Mouse (Mus musculus) limb, embryonic 13.5 days (tissue): ENCODE data around the gene Sympk. TPM values are rescaled to one million over a fixed set of nuclear protein-coding genes. Genes with fewer than 3 reads are reported as not detected.

Experiments
- ATAC-seq: fragments of 200-750 bp; cut with Nextera tagmentation; 2 replicates; pipeline ENCODE4 v1.8.0; 2017; ENCODE audit warnings: low read depth, moderate number of reproducible peaks, moderate TSS enrichment; ENCODE audit not compliant: low FRiP score
- H3K27ac ChIP-seq: fragments of 300-500 bp; sonication (generic); 2 replicates; pipeline ENCODE4 v1.5.1; 2015; ENCODE audit warnings: inconsistent platforms, mild to moderate bottlenecking, moderate library complexity
- H3K27me3 ChIP-seq: fragments of 300-500 bp; sonication (generic); 2 replicates; pipeline ENCODE4 v1.6.1; 2015; ENCODE audit warnings: mild to moderate bottlenecking, inconsistent platforms
- H3K36me3 ChIP-seq: fragments of 300-500 bp; sonication (generic); 2 replicates; pipeline ENCODE4 v1.6.1; 2015; ENCODE audit warnings: inconsistent platforms, mild to moderate bottlenecking, moderate library complexity
- H3K4me1 ChIP-seq: fragments of 300-500 bp; sonication (generic); 2 replicates; pipeline ENCODE4 v1.6.1; 2015; ENCODE audit warnings: inconsistent platforms
- H3K4me2 ChIP-seq: fragments of 300-500 bp; sonication (generic); replicated peaks from 2 replicates; pipeline ENCODE4 v1.6.1; 2015; ENCODE audit warnings: inconsistent platforms, mild to moderate bottlenecking, moderate library complexity
- H3K4me3 ChIP-seq: fragments of 300-500 bp; sonication (generic); 2 replicates; pipeline ENCODE4 v1.5.1; 2015; ENCODE audit warnings: moderate library complexity, mild to moderate bottlenecking, inconsistent platforms
- H3K9ac ChIP-seq: fragments of 300-500 bp; sonication (generic); 2 replicates; pipeline ENCODE4 v1.6.1; 2015; ENCODE audit warnings: mild to moderate bottlenecking, inconsistent platforms
- H3K9me3 ChIP-seq: fragments of 300-500 bp; sonication (generic); 2 replicates; pipeline ENCODE4 v1.6.1; 2016; ENCODE audit warnings: inconsistent platforms
- WGBS: fragments of 180-500 bp; shearing (Covaris S2); methylation state at CpG from one replicate; pipeline ENCODE4 v1.1.7; 2015; 5-methylcytosine and 5-hydroxymethylcytosine counted together
- polyA plus RNA-seq: library from polyadenylated mRNA; unstranded; fragments of >200 nt; fragmentation: Nextera tagmentation; extraction: Ambion mirVana; gene quantifications from 2 replicates; pipeline ENCODE4 v1.2.1, GENCODE M21; 2015

The Sympk gene
- polyA plus RNA-seq, 1 experiment from 2014 or later, result 37.8 TPM

GRCm38 (mm10) chr7:19076586-19076991 is 52.4 kb downstream of the Sympk start:
- Histone ChIP-seq H3K27ac (peak overlapping the region; percentile 69; the same call in 1 of the 2 replicates), H3K4me1 (peaks cover 19% of the 10 kb centered on the region), H3K9ac (peak overlapping the region; percentile 99), H3K9me3 (no peaks in the 10 kb centered on the region), H3K4me2 (peak overlapping the region; percentile 96), H3K27me3 (no peaks in the 10 kb centered on the region), H3K4me3 (peak overlapping the region; percentile 99), H3K36me3 (peaks cover 39% of the 10 kb centered on the region)
- WGBS, result under 1% methylated on average over 21 of the region's 22 CpGs
- ATAC-seq, result no peak

DNA sequence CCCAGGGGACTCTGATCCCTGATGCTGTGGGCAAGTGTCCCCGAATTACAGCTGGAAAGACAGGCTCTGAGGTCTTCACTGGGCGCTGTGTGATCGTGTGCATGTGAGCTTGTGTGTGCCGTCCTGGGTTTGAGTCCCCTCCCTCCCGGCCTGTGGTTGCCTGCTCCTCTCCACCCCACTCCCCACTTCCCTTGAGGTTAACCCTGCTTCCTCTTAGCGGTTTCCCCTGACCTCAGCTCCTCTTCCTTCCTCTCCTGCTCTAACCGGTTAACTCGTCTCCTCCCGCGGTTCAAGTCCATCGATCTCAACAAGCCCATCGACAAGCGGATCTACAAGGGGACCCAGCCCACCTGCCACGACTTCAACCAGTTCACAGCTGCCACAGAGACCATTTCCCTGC is 53.6 kb downstream of the Sympk start:
- Histone ChIP-seq H3K4me1 (peaks cover 30% of the 10 kb centered on the region), H3K27ac (no peak overlapping the region), H3K4me2 (peak overlapping the region; percentile 96), H3K4me3 (peak overlapping the region; percentile 99), H3K27me3 (no peaks in the 10 kb centered on the region), H3K9ac (peak overlapping the region; percentile 99), H3K36me3 (peaks cover 51% of the 10 kb centered on the region), H3K9me3 (no peaks in the 10 kb centered on the region)
- ATAC-seq, result no peak
- 73% methylated on average over 14 of the region's 14 CpGs for WGBS

GRCm38 (mm10) chr7:19078732-19079131 is 54.6 kb downstream of the Sympk start:
- Histone ChIP-seq H3K9ac (no peak overlapping the region), H3K4me1 (peaks cover 40% of the 10 kb centered on the region), H3K4me2 (no peak overlapping the region), H3K27me3 (no peaks in the 10 kb centered on the region), H3K27ac (no peak overlapping the region), H3K36me3 (peaks cover 58% of the 10 kb centered on the region), H3K4me3 (no peak overlapping the region), H3K9me3 (no peaks in the 10 kb centered on the region)
- WGBS, result 75% methylated on average over 3 of the region's 3 CpGs
- ATAC-seq, result no peak

DNA sequence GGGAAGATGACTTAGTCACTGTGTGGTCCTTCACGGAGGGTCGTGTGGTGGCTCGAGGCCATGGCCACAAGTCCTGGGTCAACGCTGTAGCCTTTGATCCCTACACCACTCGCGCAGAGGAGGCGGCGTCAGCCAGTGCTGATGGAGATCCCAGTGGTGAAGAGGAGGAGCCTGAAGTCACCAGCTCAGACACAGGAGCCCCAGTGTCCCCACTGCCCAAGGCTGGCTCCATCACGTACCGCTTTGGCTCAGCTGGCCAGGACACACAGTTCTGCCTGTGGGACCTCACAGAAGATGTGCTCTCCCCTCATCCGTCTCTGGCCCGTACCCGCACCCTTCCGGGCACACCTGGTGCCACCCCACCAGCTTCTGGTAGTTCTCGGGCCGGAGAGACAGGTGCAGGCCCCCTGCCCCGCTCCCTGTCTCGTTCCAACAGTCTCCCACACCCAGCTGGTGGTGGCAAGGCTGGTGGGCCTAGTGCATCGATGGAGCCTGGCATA is 56.3 kb downstream of the Sympk start:
- Histone ChIP-seq H3K9ac (no peak overlapping the region), H3K4me2 (no peak overlapping the region), H3K27me3 (no peaks in the 10 kb centered on the region), H3K36me3 (peaks cover 58% of the 10 kb centered on the region), H3K9me3 (no peaks in the 10 kb centered on the region), H3K4me3 (no peak overlapping the region), H3K27ac (no peak overlapping the region), H3K4me1 (peaks cover 53% of the 10 kb centered on the region)
- ATAC-seq, result no peak
- 82% methylated on average over 19 of the region's 19 CpGs for WGBS

DNA sequence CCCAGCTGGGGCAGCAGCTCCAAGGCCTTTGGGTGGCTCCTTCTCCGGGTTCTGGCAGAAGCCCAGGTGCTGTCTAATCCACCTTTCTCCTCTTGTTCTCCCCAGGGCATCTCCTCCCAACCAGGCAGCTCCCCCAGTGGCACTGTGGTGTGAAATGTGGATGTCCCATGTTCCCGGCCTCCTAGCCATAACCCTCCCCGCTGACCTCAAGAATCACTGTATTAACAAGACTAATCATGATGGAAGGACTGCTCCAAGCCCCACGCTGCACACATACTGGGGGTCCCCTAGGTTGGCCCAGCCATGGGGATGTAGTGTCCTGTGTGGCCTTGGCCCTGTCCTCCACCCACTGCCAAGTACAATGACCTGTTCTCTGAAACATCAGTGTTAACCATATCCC is 58.0 kb downstream of the Sympk start:
- Histone ChIP-seq H3K36me3 (peaks cover 64% of the 10 kb centered on the region), H3K9me3 (no peaks in the 10 kb centered on the region), H3K4me1 (peaks cover 56% of the 10 kb centered on the region), H3K4me3 (no peak overlapping the region), H3K27me3 (no peaks in the 10 kb centered on the region), H3K4me2 (no peak overlapping the region), H3K9ac (no peak overlapping the region), H3K27ac (no peak overlapping the region; the same call in 1 of the 2 replicates)
- no peak for ATAC-seq
- WGBS, result 81% methylated on average over 4 of the region's 4 CpGs

DNA sequence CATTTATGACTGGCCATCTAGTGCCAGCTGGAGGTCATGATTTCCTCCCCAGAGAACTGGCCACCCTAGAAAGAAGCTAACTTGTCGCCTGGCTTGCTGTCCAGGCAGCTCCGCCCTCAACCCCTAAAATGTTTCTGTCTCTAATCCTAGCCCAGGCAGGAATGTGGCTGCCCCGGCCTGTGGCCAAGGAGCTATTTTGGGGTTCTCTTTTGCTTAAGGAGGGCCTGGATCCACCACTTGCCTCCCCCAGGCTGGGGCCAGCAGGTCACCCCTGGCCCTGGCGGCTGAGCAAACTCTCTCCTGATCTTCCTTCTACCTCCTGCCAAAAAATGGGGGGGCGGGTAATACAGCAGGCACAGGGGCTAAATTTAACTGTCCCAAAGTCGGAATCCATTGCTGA is 58.9 kb downstream of the Sympk start:
- Histone ChIP-seq H3K4me1 (peaks cover 48% of the 10 kb centered on the region), H3K9ac (peak overlapping the region; percentile 46; the same call in 1 of the 2 replicates), H3K4me3 (0 out of 2 replicates have a peak overlapping the region, but pooled peaks have one; percentile 27), H3K4me2 (peak overlapping the region; percentile 50), H3K27ac (no peak overlapping the region), H3K36me3 (peaks cover 69% of the 10 kb centered on the region), H3K9me3 (no peaks in the 10 kb centered on the region), H3K27me3 (no peaks in the 10 kb centered on the region)
- 53% methylated on average over 6 of the region's 6 CpGs for WGBS
- 0 out of 2 replicates have a peak, but pooled peaks have one; percentile 1 for ATAC-seq

GRCm38 (mm10) chr7:19083701-19084100 is 59.5 kb downstream of the Sympk start, which contains the start of gene Dmpk:
Gene Dmpk (plus strand): TSS chr7:19083849.
- WGBS, result 42% methylated on average over 10 of the region's 10 CpGs
- H3K9me3 ChIP-seq, result no peaks in the 10 kb centered on the region
- peaks cover 48% of the 10 kb centered on the region for H3K4me1 ChIP-seq
- peak within 1 kb of the TSS; percentile 49; the same call in 1 of the 2 replicates for H3K27ac ChIP-seq
- peak within 1 kb of the TSS; percentile 46; the same call in 1 of the 2 replicates for H3K9ac ChIP-seq
- H3K4me3 ChIP-seq, result peak within 1 kb of the TSS; percentile 27
- peak; percentile 25; the same call in 1 of the 2 replicates for ATAC-seq
- no peaks in the 10 kb centered on the region for H3K27me3 ChIP-seq
- H3K36me3 ChIP-seq, result peaks cover 69% of the 10 kb centered on the region
- peak within 1 kb of the TSS; percentile 50 for H3K4me2 ChIP-seq

- 71% methylated on average over 6 of the region's 6 CpGs for WGBS
- Histone ChIP-seq H3K9me3 (no peaks in the 10 kb centered on the region), H3K9ac (0 out of 2 replicates have a peak overlapping the region, but pooled peaks have one; percentile 46), H3K4me3 (peak overlapping the region; percentile 27), H3K36me3 (peaks cover 64% of the 10 kb centered on the region), H3K4me2 (peak overlapping the region; percentile 50), H3K4me1 (peaks cover 48% of the 10 kb centered on the region), H3K27me3 (no peaks in the 10 kb centered on the region), H3K27ac (peak overlapping the region; percentile 49; the same call in 1 of the 2 replicates)
- ATAC-seq, result no peak
Observed at GRCm38 (mm10) chr7:19084277-19084771, 60.1 kb downstream of the Sympk start.

DNA sequence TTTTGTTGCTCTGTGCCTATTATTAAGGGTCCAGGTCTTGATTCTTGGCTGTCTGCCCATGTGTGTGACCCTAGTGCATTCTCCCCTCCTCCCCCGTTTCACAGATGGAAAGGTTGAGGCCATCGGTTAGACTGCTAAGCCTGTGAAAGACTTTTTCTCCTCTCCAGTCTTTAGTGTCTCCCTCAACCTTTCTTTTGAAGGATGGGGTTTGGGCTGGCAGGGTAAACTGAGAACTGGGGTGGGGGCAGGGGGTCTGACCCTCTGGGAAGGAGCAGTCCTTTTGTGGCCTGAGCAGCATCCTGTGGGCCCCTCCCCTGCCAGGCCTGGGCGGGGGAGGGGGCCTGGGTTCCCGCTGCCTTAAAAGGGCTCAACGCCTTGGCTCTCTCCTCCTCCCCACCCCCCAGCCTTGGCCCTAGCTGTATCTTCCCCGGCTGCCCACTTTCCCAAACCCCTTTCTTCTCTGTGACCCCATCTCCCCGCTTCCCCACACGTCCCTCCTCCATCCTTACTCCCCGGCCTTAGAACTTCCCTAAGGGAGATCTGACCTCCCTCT is 60.8 kb downstream of the Sympk start:
- Histone ChIP-seq H3K36me3 (peaks cover 62% of the 10 kb centered on the region), H3K4me1 (peaks cover 48% of the 10 kb centered on the region), H3K27me3 (no peaks in the 10 kb centered on the region), H3K9me3 (no peaks in the 10 kb centered on the region), H3K4me2 (peak overlapping the region; percentile 50), H3K27ac (no peak overlapping the region), H3K4me3 (peak overlapping the region; percentile 27), H3K9ac (peak overlapping the region; percentile 53; the same call in 1 of the 2 replicates)
- 20% methylated on average over 9 of the region's 9 CpGs for WGBS
- ATAC-seq, result no peak

DNA sequence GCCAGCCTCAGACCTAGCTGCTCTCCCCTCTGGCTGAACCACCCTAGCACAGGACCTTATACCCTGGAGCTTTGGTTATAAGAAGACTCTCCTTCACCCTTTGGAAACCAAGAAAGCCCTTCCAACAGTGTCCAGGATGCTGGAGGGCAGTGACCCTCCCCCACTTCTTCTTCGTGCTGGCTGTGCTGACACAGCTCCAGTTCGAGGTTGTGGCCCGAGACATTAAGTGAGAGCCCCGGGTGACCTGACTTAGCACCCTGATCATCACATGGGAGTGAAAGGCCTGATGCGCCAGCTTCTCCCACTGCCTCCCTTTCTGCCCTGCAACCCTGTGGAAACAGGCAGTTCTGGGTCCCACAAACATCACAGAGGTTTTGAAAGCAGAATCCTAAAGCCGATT is 61.3 kb downstream of the Sympk start:
- H3K36me3 ChIP-seq, result peaks cover 62% of the 10 kb centered on the region
- H3K9ac ChIP-seq, result peak overlapping the region; percentile 53; the same call in 1 of the 2 replicates
- no peak for ATAC-seq
- no peaks in the 10 kb centered on the region for H3K9me3 ChIP-seq
- 10% methylated on average over 6 of the region's 6 CpGs for WGBS
- H3K27me3 ChIP-seq, result no peaks in the 10 kb centered on the region
- no peak overlapping the region for H3K27ac ChIP-seq
- peak overlapping the region; percentile 50 for H3K4me2 ChIP-seq
- peak overlapping the region; percentile 27 for H3K4me3 ChIP-seq
- H3K4me1 ChIP-seq, result peaks cover 48% of the 10 kb centered on the region

GRCm38 (mm10) chr7:19086042-19086441 is 61.9 kb downstream of the Sympk start:
- Histone ChIP-seq H3K9me3 (no peaks in the 10 kb centered on the region), H3K4me1 (peaks cover 48% of the 10 kb centered on the region), H3K27me3 (no peaks in the 10 kb centered on the region), H3K27ac (no peak overlapping the region), H3K36me3 (peaks cover 62% of the 10 kb centered on the region), H3K4me2 (peak overlapping the region; percentile 50), H3K4me3 (peak overlapping the region; percentile 27; the same call in 1 of the 2 replicates), H3K9ac (no peak overlapping the region)
- ATAC-seq, result no peak
- WGBS, result 8% methylated on average over 14 of the region's 14 CpGs

- WGBS, result 62% methylated on average over 18 of the region's 18 CpGs
- H3K9ac ChIP-seq, result no peak overlapping the region
- no peak overlapping the region for H3K4me2 ChIP-seq
- H3K9me3 ChIP-seq, result no peaks in the 10 kb centered on the region
- H3K27ac ChIP-seq, result no peak overlapping the region
- no peak overlapping the region for H3K4me3 ChIP-seq
- peaks cover 3% of the 10 kb centered on the region; the same call in 1 of the 2 replicates for H3K27me3 ChIP-seq
- peaks cover 58% of the 10 kb centered on the region for H3K36me3 ChIP-seq
- peaks cover 50% of the 10 kb centered on the region for H3K4me1 ChIP-seq
- ATAC-seq, result no peak
Observed at GRCm38 (mm10) chr7:19086760-19087159, 62.6 kb downstream of the Sympk start.
